Mouse (Mus musculus) cerebellum, adult 18-20 months (tissue): ENCODE measurements at regions not wholly inside any gene's neighbourhood (a gene's known extent, or its start where the extent isn't known, plus 50 kb on each side); places are given as distances from the start of the nearest gene placed in this dataset.
"Not testable (repeated sequence)": the region's sequence is repeated elsewhere in the genome, so short reads cannot be mapped to it uniquely, and the experiment has no call there.

Experiments
- DNase-seq, 2 experiments: peaks; one replicate each; pipeline ENCODE4 v3.0.0; 2021

DNA sequence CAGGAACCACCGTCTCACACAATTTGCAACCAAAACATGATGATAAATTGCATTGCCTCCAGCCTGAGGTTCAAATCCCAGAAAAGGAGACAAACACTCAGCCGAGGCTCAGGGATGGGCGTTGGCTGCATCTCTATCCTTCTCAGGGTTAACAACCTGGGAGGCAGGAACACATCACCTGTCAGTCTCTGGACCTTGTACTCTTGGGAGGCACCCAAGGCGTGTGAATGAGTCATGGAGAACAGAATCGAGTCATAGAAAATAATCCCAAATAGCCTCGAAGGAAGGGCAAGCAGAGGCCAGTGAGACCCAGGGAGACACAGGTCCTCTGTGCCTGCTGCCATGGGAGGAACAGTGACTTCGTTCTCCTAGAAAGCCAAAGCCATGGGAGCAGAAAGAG is 121.0 kb upstream of the Lnx1 start:
- DNase-seq = no peak

DNA sequence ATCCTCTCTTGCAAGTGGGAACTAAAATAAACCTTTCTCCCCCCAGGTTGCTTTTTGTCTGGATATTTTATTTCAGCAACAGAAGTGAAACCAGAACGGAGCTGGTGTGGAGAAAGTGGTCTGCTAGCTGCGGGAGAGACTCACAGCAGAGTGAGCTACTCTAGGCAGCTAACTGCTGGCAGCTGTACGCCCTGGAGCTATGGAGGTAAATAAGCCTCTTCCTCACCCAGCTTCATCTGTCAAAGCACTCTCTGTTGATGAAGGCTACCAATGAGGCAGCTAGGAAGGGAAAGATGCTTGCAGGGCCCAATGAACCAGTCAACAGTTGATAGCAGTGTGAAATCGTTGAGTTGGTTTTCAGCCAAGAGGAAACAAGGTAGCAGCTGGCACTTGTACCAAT is 119.3 kb upstream of the Lnx1 start:
- DNase-seq = no peak

DNA sequence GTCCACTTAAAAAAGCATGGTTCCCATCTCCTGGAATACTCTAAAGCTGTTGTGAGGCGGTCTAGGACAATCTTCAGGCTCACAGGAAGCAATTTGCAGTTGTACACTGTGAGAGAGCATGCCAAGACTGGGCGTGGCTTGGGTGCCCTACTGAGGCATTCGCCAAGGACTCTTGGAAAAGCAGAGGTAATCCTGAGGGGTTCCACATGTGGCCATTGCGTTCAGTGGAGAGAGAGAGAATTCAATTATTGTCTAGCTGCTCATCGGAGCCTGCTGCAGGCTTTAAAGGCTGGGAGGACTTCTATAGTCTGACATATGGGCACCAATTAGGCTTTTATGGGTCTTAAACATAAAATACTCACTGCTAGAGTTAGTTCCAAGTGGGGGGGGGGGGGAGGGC is 113.8 kb upstream of the Lnx1 start:
- no peak for DNase-seq

DNA sequence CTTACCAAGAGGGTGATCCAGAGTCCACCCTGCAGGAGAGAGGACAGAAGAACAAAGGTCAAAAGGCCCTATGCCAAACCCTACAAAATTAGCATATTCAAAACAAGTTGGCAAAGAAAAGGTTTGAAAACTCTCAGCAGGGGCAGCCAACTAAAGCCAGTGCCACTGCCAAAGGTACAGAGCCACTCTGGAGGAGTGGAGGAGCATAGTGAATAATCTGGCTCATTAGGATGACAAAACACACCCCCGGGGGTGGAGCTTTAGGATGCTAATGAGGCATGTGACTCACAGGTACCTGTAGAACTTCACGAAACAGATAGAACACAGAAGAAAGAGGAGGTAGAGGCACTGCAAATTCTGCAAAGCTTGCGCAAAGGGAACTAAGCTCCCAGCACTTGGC is 110.7 kb upstream of the Lnx1 start:
- DNase-seq = no peak

DNA sequence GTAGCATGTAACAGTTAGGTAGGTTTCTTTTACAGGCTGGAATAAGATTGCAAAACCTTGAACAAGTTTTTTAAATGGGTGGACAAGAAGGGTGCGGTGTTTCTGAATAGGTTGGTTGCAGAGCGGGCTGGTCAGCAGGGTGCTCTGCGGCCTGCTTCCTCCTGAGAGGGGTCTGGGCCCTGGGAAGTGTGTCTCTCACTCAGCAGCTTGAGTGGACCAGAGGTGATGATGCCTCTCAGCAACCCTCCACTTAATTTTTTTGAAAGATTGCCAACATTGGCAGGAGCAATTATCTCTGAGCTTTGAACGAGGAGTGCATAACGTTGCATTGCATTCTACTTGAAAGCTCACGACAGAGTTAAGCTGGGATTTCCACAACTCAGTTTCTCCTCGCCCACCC is 108.3 kb upstream of the Lnx1 start:
- no peak for DNase-seq

DNA sequence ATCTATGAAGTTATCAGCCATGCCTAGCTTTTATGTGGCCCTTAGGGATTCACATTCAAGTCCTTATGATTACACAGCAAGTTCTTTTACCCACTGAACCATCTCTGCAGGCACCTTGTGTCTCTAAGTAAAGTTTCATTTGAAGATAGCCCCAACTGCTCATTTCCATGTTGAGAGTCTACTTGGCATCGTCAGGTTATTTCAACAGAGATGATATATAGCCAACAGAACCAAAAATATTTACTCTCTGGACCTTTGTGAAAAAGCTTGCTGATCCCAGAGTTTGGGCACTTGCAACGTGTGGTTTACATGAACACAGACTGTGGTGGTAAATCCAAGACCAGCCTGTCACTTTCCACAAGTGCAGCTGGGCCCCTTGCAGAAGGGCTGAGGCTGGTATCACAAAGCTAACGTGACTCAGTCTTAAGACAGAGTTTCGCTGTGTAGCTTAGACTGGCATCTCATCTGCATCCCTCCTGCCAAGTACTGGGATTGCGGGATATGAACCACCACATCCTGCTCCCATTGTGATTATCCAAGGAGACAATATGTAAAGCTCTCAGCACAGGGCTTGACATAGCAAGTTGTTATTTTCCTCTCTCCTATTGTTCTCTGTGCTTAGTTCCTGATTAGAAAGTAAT is 105.0 kb upstream of the Lnx1 start:
- DNase-seq = no peak

DNA sequence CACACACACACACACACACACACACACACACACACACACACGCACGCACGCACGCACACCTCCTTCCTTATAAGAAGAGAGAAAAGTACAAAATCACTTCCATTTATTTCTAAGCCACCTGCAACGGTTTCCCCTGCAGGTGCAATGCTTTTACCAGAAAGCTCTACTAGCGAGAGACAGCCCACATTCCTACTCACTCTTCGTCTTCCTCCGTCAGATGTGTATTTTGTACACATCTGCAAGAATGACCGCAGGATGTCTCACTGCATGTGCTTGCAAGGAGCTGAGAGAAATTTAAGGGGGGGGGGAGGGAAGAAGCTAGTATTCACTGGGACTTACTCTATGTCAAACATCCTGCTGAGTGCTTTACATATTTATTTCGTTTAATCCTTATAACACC is 99.2 kb upstream of the Lnx1 start:
- DNase-seq = no peak

DNA sequence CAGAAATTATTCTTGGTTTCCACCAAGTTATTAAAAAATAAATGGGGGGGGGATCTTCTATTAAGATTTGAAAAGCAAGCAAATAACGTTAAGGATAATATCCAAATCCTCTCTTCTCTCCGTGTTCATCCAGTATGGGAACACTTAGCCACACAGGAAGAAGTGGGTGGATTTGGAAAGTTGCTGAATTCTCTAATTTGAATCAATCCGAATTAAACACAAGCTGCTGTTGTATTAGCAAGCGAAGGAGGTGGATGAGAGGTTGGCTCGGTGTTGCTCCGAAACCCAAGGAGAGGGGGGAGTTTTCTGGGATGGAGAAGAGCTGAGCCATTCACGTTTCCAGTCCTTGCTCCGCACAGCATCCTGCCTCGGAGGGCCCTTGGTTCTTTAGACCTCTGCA is 97.6 kb upstream of the Lnx1 start:
- no peak for DNase-seq

DNA sequence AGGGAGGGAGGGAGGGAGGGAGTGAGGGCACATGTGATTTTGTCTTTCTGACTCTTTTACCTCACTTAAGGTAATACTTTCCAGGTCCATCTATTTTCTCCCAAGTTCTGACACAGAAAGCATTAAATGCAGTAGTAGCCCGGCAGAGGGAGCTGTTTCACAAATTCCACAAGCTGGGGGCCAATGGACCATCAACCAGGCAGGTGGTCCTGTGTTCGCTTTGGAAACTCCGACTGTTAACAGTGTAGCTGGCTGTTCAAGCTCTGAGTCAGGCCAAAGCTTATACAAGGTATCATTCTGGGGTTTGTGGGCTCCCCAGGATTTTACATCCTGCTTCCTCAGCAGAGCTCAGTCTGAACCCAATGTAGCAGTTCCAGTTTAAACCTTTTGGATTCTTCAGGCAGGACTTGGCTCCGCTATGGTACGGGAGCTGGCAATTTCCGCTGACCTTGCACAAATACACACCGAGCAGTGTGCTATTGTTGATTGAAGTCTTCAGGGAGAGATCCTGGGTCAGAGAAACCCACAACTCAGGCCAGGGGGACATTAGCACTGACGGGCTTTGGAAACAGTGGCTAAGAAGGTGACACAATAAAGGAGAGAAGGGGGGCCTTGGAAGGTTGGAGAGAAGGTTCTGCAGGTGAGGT is 93.8 kb upstream of the Lnx1 start:
- peak in 1 of 2 experiments; percentile 13 for DNase-seq

DNA sequence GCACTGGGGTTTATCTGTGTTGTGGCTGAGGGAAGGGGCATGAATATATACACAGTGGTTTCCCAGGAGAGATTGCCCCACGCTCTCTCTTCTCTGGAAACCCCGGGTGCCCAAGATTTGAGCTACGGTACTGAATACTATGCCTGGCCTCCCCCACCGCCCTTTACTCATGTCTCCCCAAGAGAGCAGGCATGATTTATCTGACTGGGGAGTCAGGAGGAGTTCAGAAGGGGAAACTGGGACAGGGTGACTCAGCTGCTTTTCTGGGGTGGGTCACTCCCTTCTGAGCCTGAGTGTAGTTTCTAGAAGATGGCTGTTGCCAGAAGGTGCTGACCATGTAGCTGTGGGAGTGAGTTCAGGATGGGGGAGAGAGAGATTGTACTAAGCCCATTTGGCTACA is 92.0 kb upstream of the Lnx1 start:
- DNase-seq = no peak

DNA sequence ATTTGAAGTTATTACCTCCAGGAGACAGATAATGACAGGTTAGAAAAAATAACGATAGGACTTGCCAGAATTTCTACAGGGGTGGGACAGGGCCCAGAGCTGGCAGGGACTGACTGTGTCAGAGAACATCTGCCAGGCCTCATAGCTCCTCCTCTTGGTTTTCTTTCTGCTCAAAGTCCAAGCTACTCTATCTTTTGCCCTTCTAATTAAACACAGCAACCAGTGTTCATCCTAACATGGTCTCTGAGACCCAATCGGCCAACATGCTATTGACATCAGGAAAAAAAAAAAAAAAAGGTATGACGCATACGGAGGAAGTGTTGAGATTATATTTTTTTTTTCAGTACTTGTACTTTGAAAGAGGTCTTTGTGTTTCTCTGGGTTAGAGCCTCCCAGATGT is 90.7 kb upstream of the Lnx1 start:
- no peak for DNase-seq

DNA sequence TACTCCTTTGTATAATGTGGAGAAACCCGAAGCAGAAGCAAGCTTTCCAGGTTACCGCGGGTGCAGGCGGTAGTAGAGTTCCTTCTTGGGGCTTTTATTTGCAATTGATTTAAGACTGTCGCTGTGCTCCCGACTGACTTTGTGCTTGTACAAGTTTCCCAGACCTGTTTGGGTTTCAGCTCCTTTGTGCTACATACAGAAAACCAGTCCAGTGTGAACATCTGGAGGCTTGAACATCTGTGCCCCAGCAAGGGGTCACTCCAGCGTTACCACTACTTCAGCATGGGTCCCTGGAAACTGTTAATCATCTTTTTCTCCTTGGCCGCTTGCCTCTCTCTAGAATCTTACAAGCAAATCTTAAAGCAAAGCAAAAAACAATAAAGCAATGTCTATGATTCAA is 90.2 kb upstream of the Lnx1 start:
- no peak for DNase-seq

DNA sequence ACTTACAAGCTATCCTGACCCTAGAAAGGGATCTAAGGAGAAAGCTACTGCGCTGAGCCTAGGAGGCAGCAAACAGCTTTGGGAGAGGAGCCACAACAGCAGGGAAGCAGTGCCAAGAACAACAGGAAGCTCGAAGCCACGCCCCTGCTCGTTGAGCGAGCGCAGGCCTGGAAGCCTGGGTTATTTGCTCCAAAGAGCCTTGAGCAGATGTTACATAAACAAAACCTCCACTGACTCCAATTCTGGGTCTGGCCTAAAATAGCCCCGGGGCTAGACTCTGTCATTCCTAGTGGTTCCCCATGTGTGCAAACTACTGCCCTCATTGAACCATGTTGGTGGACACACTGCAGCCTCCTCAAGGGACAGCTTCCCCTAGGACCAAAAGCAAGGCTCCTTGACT is 89.6 kb upstream of the Lnx1 start:
- peak; percentile 31 to 34 for DNase-seq

DNA sequence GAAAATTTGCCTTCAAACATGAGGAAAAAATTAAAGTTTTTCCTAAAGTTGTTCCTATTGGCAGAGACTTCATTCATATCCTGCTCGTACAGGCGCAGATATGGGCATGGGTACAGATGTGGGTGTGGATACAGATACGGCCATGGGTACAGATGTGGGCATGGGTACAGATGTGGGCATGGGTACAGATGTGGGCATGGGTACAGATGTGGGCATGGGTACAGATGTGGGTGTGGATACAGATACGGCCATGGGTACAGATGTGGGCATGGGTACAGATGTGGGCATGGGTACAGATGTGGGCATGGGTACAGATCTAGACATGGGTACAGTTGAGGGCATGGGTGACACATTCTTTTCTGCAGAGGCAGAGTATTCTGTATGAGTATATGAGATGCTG is 87.8 kb upstream of the Lnx1 start:
- not testable (repeated sequence) for DNase-seq

DNA sequence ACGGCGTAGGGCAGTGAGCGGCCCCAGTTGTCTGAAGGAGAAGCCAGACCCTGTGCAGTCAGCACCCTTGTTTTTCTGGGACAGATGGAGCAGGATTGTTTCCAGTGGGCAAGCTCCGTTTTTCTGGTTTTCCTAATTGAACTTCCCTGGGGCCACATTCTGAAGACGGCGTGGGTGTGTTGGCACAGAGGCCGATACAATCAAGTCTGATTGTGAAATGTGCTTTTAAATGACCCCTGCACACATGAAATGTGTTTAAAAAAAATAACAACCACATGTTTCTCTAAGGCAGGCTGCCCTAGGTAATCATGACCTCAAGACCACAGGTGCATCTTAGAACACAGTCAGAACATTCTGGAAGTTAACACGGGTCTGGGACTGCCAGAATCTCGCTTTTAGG is 81.2 kb upstream of the Lnx1 start:
- DNase-seq = no peak

DNA sequence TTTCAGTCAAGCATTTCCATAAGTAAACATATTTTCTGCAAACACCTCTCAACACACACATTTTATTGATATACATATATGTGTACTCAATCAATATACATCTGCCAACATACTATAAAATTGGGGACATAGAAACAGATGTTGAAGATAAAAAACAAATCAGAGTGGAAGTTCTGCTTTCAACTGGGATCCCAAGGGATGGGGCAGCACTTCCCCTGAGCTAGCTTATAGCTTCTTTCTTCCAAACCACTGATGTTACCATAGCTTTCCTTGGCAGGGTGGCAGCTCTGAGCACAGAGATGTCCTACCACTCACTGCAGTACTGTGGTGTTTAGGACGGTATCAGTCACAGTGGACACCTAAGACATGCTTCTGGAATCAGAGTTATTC is 75.4 kb upstream of the Lnx1 start:
- no peak for DNase-seq

DNA sequence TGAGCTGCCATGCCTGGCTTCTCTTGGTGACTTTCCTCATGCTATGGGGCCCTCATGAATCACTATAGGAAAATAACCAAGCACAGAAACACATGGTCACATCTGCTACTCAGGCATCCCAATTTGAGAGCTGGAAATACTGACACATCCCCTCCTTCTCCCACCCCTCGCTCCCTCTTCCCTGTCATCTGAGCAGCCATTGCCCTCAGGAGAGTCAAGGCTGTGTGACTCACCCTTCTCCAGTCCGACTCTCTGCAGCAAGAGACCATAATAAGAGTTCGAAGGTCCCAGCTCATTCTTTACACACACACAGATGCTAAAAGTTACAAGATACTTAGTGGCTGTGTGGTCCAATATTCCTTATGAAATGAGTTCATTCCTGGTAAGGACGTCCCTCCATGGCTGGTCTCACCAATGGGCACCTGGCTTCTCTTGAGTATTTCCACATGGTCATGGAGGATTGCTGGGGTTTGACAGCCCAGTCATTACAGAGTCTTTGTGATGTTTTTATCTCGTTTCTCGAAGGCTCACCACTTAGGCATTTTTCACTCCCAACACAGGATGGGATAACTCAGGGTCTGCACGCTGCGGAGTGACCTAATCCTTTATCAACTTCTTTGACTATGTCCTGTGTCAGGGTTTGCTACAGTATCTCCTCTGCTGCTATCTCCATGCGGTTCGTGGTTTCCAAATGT is 74.8 kb upstream of the Lnx1 start:
- no peak for DNase-seq

DNA sequence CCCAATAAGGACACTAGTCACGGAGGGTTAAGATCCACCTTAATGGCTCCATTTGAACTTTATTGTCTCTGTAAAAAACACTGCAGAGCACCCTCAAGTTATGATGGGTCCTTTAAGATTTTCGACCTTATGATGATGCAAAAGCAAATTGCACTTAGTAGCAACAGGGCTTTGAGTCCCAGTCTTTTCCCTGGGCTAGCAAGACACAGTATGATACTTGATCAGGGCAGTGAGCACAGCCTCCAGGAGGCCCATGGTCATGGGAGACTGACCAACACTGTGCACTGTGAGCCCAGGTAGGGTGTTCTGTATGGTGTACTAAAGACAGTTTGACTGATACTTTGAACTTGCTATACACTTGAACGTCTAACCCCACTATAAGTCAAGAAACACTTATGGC is 73.4 kb upstream of the Lnx1 start:
- no peak for DNase-seq

DNA sequence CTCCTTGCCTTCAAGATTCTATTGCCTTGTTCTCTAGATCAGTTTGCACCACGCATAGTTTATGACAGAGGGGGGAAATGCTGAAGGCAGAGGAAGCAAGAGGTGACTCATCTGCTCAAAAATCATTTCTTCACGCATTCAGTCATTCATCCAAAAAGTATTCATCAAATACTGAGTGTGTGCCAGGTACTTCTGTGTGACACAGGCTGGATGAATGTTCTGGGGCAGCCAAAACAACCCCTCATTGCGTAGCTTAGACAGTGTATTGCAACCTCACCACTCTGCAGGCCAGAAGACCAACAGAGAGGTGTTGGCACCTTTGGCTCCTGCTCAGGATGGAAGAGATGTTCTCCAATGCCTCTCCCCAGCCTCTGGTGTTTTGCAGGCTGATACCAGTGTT is 72.9 kb upstream of the Lnx1 start:
- DNase-seq = no peak

DNA sequence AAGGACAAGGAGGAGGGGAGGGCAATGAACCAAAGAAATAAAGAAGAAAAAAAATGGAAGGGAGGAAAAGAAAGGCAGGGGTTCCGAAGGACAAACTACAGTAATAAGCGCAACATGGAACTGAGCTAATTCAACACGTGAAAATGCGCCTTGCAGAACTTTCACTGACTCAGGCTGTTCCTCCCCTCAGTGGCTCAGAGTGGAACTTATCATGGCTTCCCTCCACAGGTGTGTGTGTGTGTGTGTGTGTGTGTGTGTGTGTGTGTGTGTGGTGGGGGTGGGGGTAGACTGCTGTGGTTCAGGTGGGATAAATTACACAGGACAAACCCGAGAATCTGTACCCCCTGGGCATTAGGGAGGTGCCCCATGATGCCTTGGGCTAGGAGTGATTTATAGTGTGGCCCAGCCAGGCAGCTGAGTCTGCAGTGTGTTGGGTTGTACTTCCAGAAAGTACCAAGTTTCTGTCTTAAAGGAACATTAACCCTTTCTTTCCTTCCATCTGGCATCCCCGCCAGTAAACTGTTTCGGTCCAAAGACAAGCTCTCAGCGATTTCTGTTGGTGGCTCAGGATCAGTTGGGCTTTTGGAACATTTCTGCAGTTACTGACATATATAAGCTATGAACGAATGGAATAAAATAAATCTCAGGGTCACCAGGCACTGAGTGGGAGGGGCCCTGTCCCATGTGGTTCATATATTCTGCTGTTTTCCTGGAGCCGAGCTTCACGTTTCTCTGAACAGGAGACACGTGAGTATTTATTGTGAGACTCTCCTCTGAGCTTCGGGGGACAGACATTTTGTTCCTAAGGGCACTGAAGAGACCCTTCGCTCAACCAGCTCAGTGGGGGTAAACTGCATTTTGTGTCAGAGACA is 71.1 kb upstream of the Lnx1 start:
- DNase-seq = no peak

DNA sequence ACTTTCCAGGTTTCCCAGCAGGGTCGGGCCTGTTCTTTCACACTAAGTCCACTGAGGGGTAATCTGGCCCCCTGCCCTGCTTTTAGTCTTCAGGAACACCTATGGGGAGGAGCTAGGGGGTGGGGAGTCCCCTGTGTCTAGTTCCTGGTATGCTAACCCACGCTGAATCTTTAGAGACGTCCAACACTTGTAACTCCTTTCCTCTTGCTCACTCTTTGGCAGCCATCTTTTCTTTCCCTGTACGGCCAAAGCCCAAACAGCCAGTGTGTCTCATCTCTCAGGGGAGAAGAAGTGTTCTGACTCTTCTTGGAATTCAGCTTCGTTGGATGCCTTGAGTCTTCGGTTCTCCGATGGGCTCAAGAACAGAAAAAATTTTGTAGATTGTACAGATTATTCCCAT is 68.4 kb upstream of the Lnx1 start:
- DNase-seq = no peak

DNA sequence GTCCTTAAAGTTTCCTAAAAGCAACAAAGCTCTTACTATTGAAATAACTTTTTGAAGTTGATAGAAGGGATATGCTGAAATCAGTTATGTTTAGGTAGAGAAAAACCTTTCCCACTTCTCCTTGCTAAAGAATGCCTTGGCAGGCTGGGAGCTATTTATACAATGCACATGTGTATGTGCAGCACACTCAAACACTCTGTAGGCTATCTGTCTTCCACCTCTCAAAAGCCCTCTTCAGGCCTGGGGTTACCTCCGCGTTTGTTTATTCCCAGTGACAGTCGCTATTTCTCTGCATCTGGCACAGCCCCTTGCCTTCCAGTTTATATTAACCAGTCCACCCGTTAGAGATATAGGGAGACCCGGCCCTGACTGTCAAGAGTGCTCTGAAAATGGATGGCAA is 66.3 kb upstream of the Lnx1 start:
- DNase-seq = no peak

DNA sequence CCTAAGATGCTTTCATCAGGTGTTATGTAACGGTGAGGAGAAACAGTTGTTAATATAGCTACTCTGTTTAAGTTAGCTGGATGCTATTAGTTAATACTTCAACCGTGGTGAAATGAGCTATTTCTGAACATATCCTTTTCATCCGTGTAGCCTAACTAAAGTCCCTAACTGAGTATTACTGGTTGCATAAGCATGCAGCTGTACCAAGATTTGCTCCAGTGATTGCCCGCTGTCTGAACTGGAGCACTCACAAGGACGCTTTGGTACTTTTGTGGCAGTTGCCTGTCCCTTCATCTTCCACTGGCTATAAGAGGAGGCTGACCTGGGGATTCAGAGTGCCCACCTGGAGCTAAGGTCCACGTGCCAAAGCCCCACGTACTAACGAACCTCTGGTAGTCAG is 65.3 kb upstream of the Lnx1 start:
- no peak for DNase-seq

DNA sequence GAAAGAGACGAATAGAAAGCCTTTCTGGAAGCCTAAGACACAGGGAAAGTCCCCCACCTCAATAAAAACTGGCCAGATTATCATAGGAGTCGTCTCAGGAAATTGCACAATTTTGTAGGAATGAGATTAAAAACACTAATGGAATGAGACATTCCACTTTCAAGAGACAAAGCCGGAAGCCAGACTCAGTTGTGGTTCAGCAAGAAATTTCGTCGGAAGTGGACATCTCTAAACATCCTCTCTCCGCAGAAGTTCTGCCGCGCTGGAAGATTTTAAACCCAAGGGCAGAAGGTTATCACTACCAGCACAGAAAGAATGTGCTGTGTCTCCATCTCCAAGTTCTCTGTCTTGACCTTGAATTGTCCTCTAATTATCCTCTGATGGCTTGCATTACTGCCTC is 63.5 kb upstream of the Lnx1 start:
- DNase-seq = no peak
